Mouse (Mus musculus): ENCODE measurements around the gene Dennd1a. TPM values are rescaled to one million over a fixed set of nuclear protein-coding genes. Genes with fewer than 3 reads are reported as not detected.
A peak's percentile ranks its signal among the peaks of the same experiment; 100 is the strongest.

Dennd1a gene
- total and polyA plus RNA-seq, 2 experiments: 13.0 to 14.5 TPM

DNA sequence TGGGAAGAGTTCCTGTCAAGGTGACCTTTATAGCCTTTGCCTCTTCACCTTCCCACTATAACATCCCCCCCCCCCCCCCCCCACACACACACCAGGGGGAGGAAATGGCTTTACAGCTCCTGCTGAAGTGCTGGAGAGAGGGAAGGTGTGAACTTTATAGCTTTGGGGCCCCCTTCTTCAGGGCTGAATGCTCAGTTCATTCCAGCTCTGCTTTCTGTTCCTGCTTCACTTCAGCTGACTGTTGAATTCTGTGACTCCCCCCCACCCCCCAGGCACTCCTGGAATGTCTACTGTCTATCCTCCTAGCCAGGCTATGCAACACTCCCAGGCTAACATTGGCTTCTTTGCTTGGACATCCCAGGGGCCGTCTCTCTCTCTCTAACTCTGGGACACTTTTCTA, 491.2 kb downstream of the Dennd1a start:
- Histone ChIP-seq H3K4me1 (ENCODE audit: control insufficient read depth, insufficient read depth, low read length) (no peaks in the 10 kb centered on the region), H3K4me3 (ENCODE audit: insufficient read depth, low read depth, low read length) (no peak overlapping the region), H3K27me3 (ENCODE audit: control insufficient read depth, insufficient read depth, low read length) (peaks cover 8% of the 10 kb centered on the region), H3K27ac (replicated peaks; ENCODE audit: insufficient read depth, low read depth, low read length) (no peak overlapping the region), H3K9ac (ENCODE audit: low read depth, low read length) (no peak overlapping the region), H3K79me2 (ENCODE audit: control insufficient read depth, insufficient read depth, low read length) (no peaks in the 10 kb centered on the region), H3K36me3 (ENCODE audit: control insufficient read depth, insufficient read depth, low read length) (no peaks in the 10 kb centered on the region)
- TF ChIP-seq POLR2A (IDR thresholded peaks at IDR 0.05; ENCODE audit: extremely low read depth, insufficient read depth, low read length): no peak
- no peak for TF ChIP-seq CTCF (IDR thresholded peaks at IDR 0.05; ENCODE audit: low read depth, low read length)
- DNase-seq (ENCODE audit: extremely low read depth, low read depth, low spot score): no peak
- 48% methylated on average over 1 of the region's 1 CpGs for WGBS

- DNase-seq (ENCODE audit: extremely low read depth, low read depth, low spot score): no peak
- 81% methylated on average over 4 of the region's 4 CpGs for WGBS
- Histone ChIP-seq H3K9ac (ENCODE audit: low read depth, low read length) (no peak overlapping the region), H3K27me3 (ENCODE audit: control insufficient read depth, insufficient read depth, low read length) (peaks cover 8% of the 10 kb centered on the region), H3K4me1 (ENCODE audit: control insufficient read depth, insufficient read depth, low read length) (no peaks in the 10 kb centered on the region), H3K4me3 (ENCODE audit: insufficient read depth, low read depth, low read length) (no peak overlapping the region), H3K36me3 (ENCODE audit: control insufficient read depth, insufficient read depth, low read length) (no peaks in the 10 kb centered on the region), H3K27ac (replicated peaks; ENCODE audit: insufficient read depth, low read depth, low read length) (no peak overlapping the region), H3K79me2 (ENCODE audit: control insufficient read depth, insufficient read depth, low read length) (no peaks in the 10 kb centered on the region)
- TF ChIP-seq POLR2A (IDR thresholded peaks at IDR 0.05; ENCODE audit: extremely low read depth, insufficient read depth, low read length) (no peak), CTCF (IDR thresholded peaks at IDR 0.05; ENCODE audit: low read depth, low read length) (no peak)
These were observed 495.9 kb downstream of the Dennd1a start for GRCm38 (mm10) chr2:37791340-37791739.

DNA sequence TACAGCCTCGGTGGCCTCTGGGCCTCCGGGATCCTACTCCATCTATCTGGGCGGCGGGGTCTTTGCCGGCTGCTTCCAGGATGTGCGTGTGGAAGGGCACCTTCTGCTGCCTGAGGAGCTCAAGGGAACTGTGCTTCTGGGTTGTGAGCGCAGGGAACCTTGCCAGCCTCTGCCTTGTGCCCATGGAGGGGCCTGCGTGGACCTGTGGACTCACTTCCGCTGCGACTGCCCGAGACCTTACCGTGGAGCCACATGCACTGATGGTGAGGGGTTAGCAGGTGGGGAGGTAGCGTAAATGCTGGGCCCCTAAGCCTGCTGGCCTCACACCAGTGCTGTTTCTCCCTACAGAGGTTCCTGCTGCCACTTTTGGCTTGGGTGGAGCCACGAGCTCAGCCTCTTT, 496.5 kb downstream of the Dennd1a start:
- TF ChIP-seq POLR2A (IDR thresholded peaks at IDR 0.05; ENCODE audit: extremely low read depth, insufficient read depth, low read length): no peak
- no peak for TF ChIP-seq CTCF (IDR thresholded peaks at IDR 0.05; ENCODE audit: low read depth, low read length)
- H3K79me2 ChIP-seq (ENCODE audit: control insufficient read depth, insufficient read depth, low read length): no peaks in the 10 kb centered on the region
- WGBS: 93% methylated on average over 14 of the region's 14 CpGs
- H3K27ac ChIP-seq (replicated peaks; ENCODE audit: insufficient read depth, low read depth, low read length): no peak overlapping the region
- no peaks in the 10 kb centered on the region for H3K4me1 ChIP-seq (ENCODE audit: control insufficient read depth, insufficient read depth, low read length)
- H3K9ac ChIP-seq (ENCODE audit: low read depth, low read length): no peak overlapping the region
- no peaks in the 10 kb centered on the region for H3K36me3 ChIP-seq (ENCODE audit: control insufficient read depth, insufficient read depth, low read length)
- DNase-seq (ENCODE audit: extremely low read depth, low read depth, low spot score): no peak
- peaks cover 8% of the 10 kb centered on the region for H3K27me3 ChIP-seq (ENCODE audit: control insufficient read depth, insufficient read depth, low read length)
- no peak overlapping the region for H3K4me3 ChIP-seq (ENCODE audit: insufficient read depth, low read depth, low read length)

GRCm38 (mm10) chr2:37789995-37790394, 497.2 kb downstream of the Dennd1a start:
- Histone ChIP-seq H3K27ac (replicated peaks; ENCODE audit: insufficient read depth, low read depth, low read length) (no peak overlapping the region), H3K4me3 (ENCODE audit: insufficient read depth, low read depth, low read length) (no peak overlapping the region), H3K36me3 (ENCODE audit: control insufficient read depth, insufficient read depth, low read length) (no peaks in the 10 kb centered on the region), H3K9ac (ENCODE audit: low read depth, low read length) (no peak overlapping the region), H3K4me1 (ENCODE audit: control insufficient read depth, insufficient read depth, low read length) (no peaks in the 10 kb centered on the region), H3K27me3 (ENCODE audit: control insufficient read depth, insufficient read depth, low read length) (peaks cover 8% of the 10 kb centered on the region), H3K79me2 (ENCODE audit: control insufficient read depth, insufficient read depth, low read length) (no peaks in the 10 kb centered on the region)
- TF ChIP-seq POLR2A (IDR thresholded peaks at IDR 0.05; ENCODE audit: extremely low read depth, insufficient read depth, low read length) (no peak), CTCF (IDR thresholded peaks at IDR 0.05; ENCODE audit: low read depth, low read length) (no peak)
- 82% methylated on average over 10 of the region's 10 CpGs for WGBS
- no peak for DNase-seq (ENCODE audit: extremely low read depth, low read depth, low spot score)

DNA sequence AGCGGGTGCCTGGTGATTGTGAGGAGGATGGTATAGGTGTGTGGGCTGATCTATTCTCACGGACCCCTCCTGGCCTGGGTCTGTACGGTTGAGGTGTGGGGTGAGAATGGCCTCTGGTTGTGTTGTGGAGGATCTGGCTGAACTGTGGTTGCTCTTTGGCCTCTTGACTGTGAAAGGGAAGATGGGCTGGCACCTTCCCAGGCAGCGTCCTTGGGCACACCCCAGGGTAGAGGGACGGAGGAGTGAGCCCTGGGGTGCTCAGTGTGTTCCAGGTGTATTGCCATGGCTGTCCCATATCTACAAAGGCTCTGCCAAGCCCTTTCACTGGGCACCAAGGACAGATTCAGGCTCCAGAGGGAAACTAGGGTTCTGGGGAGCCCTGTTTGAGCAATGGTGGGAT, 498.2 kb downstream of the Dennd1a start:
- no peak overlapping the region for H3K9ac ChIP-seq (ENCODE audit: low read depth, low read length)
- H3K4me3 ChIP-seq (ENCODE audit: insufficient read depth, low read depth, low read length): no peak overlapping the region
- H3K27me3 ChIP-seq (ENCODE audit: control insufficient read depth, insufficient read depth, low read length): peaks cover 8% of the 10 kb centered on the region
- TF ChIP-seq CTCF (IDR thresholded peaks at IDR 0.05; ENCODE audit: low read depth, low read length) (no peak), POLR2A (IDR thresholded peaks at IDR 0.05; ENCODE audit: extremely low read depth, insufficient read depth, low read length) (no peak)
- WGBS: 63% methylated on average over 5 of the region's 5 CpGs
- no peaks in the 10 kb centered on the region for H3K79me2 ChIP-seq (ENCODE audit: control insufficient read depth, insufficient read depth, low read length)
- DNase-seq (ENCODE audit: extremely low read depth, low read depth, low spot score): peak; percentile 5
- H3K27ac ChIP-seq (replicated peaks; ENCODE audit: insufficient read depth, low read depth, low read length): no peak overlapping the region
- no peaks in the 10 kb centered on the region for H3K4me1 ChIP-seq (ENCODE audit: control insufficient read depth, insufficient read depth, low read length)
- no peaks in the 10 kb centered on the region for H3K36me3 ChIP-seq (ENCODE audit: control insufficient read depth, insufficient read depth, low read length)

GRCm38 (mm10) chr2:37788176-37788962, 498.8 kb downstream of the Dennd1a start:
- Histone ChIP-seq H3K4me1 (ENCODE audit: control insufficient read depth, insufficient read depth, low read length) (no peaks in the 10 kb centered on the region), H3K36me3 (ENCODE audit: control insufficient read depth, insufficient read depth, low read length) (no peaks in the 10 kb centered on the region), H3K9ac (ENCODE audit: low read depth, low read length) (no peak overlapping the region), H3K27me3 (ENCODE audit: control insufficient read depth, insufficient read depth, low read length) (peaks cover 5% of the 10 kb centered on the region), H3K27ac (replicated peaks; ENCODE audit: insufficient read depth, low read depth, low read length) (no peak overlapping the region), H3K79me2 (ENCODE audit: control insufficient read depth, insufficient read depth, low read length) (no peaks in the 10 kb centered on the region), H3K4me3 (ENCODE audit: insufficient read depth, low read depth, low read length) (no peak overlapping the region)
- no peak for DNase-seq (ENCODE audit: extremely low read depth, low read depth, low spot score)
- no peak for TF ChIP-seq POLR2A (IDR thresholded peaks at IDR 0.05; ENCODE audit: extremely low read depth, insufficient read depth, low read length)
- no peak for TF ChIP-seq CTCF (IDR thresholded peaks at IDR 0.05; ENCODE audit: low read depth, low read length)
- 73% methylated on average over 7 of the region's 7 CpGs for WGBS

Measured in liver, adult 2 months (tissue).